Mouse (Mus musculus): ENCODE measurements at regions not wholly inside any gene's neighbourhood (a gene's known extent, or its start where the extent isn't known, plus 50 kb on each side); places are given as distances from the start of the nearest gene placed in this dataset.

DNA sequence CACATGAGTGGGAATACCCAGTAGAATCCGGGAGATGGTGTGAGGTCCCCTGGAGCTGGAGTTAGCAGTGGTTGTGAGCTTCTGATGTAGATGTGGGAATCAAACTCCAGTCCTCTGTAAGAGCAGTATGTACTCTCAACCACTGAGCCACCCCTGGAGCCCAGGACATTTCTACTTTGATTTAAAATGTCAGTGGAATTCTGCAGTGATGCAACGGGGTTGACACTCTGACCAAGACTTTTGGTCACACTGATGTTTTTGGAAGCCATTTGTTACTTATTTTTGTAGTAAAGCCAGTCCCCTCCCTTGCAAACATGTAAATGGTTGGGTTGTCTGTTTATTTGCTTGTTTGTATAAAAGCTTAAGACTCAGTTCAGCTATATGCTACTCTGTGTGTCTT lies 53.6 kb upstream of the Bcl6 start:
- DNase-seq: no peak

- no peak for DNase-seq
Measured at GRCm38 (mm10) chr16:24041403-24041802, 52.8 kb upstream of the Bcl6 start.

- DNase-seq: no peak
Measured at GRCm38 (mm10) chr16:24039765-24040164, 51.1 kb upstream of the Bcl6 start.

Measured in thymus, adult 18-20 months (tissue).